Mouse (Mus musculus): ENCODE measurements around the gene Usp21.
A peak's percentile ranks its signal among the peaks of the same experiment; 100 is the strongest.

Usp21 gene

DNA sequence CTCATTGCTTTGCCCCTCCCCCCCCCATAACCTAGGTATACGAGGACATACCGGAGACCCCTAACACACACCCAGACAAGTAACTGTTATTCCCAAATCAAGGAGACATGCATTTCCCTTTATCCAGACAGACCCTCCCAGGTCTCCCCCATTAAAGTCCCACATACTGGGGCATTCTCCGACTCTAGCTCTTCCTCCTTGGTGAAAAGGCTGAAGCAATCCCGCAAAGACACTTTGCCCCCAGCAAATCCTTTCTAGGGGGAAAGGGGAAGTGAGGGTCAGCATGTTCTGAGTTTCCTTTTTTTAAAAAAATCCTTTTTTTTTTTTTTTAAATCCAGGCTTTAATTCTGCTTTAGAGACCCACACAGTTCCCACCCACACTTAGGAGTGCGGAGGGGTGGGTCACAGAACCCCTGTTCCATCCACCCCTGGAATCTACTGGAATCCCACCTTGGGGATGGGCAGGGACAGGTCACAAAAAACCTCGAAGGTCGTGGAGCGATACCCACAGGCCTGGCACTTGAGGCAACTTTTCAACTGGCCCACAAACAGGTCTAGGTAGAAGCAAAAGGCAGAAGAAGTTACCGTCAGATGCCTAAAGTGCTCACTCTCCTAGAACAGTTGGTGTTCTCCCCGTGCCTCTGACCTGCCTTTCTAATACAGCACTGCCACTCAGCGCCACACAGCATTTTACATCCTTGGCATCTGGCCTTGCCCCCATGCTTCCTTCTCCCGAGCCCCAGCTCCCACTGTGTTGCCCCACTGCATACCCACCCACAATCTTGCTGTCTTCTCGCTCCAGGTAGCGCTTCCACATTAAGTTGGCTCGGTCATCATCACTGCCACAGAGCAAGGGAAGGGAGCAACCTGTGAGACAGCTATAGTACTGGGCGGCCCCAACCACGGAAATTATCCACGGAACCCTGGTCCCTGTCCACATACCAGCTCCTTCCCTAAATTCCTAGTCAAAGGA, 4.3 kb downstream of the Usp21 start:
- peak; percentile 32 for DNase-seq

DNA sequence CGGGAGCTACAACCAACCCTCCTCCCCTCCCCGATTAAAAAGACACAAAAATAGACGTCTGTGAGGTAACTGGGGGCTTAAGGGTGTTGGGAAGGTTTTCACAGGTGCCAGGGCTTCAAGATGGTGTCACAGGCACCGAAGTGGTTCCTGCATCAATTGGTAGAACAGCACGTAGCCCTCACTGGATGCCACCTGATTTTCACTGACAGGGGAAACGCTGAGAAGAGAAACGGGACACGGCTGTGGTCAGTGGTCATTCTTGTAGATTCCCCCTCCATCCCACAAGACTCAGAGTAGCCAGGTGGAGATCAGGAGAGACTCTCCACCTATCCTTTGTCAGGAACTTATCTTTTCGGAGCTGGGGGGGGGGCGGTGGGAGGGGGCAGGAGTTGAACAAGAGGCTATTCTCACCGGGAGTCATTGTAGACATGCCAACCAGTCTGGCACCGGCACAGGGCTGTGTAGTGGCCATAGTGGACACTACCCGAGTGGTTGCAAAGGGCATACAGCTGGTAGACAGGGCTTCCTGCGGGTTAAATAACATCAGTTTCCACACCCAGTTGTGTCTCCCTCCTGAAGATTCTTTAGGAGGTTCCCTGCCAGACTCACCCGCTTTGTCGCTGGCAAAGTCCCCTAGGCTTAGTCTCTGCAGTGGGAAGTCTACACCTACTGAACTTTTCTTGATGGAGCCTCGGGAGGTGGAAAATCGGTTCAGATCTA, 5.5 kb downstream of the Usp21 start:
- peak; percentile 58 for DNase-seq

DNA sequence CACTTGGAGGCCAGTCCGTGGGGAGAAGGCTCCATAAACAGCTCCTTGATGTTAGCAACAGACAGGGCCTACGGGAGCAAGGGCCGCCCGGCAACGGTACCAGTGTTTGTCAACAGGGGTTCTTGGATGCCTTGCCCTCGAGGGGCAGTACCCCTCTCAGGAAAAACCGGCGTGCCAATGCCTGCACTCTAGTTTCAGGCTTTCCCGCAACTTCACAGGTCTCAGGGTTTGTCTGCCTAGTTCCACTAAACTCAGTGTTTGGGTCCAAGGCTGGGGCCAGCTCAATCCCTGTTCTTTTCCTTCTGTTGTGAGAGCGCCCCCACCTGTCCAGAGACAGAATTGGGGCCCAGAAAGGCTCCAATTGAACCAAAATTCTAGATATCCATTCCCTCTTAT, 6.3 kb downstream of the Usp21 start:
- DNase-seq: peak; percentile 81

DNA sequence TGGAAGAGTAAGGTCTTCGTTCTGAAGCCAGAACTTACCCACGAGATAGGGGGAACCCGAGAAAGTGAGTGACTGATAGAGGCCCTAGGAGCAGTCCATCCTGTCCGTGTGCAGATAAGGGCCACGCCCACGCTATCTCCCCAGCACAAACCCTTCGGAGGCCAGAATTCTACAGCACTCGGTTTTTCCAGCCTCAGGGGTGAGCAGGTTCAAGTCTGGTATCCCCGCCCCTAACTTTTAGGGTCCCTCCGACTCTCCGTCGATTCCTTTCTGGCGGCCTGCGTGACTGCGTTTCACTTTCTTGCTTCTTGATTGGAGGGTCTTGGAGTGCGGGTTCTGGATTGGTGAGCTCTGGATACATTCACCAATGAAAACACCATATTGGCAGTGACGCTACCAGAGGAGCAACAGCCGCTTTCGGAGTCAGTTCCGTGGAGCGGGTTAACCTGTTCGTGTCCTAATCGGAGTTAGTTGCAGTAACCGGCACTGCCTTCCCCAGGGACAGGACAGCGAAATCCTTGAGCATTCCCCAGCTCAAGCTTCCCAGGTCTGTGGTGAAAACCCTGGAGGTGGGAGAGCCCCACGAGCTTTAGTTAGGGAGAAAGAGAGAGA, 6.8 kb downstream of the Usp21 start, which contains the start of gene Ppox:
Gene Ppox, minus strand, starts transcription at position 271 of the 612 bp plus-strand sequence.
- DNase-seq: peak; percentile 96

DNA sequence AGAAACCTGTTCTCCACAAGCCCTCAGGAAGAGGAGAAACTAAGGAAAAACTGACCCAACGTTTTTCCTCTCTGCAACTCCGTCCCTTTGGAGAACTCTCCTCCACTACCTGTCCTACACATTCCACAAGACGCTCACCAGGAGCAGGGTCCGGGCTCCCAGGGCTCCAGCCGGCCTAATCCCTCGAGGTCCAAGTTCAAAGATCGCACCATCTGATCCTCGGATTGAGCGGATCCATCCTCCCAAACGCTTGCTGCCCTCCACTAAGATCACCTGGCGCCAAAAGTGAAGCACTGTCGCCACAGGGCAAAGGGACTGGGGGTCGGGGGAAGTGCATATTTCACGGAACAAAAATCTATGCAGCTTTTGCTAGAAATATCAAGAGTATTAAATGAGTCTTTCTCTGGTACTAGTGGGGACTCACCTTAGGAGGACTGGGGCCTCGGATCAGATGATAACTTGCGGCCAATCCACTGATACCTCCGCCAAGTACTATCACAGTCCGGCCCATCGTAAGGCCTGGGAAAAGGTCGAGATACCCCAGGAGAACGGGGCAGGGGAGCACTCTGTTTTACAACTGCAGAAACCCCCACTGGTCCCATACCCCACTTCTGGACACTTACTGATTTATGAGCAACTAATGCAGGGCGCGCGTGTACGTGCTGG, 7.4 kb downstream of the Usp21 start:
- DNase-seq: peak; percentile 36

DNA sequence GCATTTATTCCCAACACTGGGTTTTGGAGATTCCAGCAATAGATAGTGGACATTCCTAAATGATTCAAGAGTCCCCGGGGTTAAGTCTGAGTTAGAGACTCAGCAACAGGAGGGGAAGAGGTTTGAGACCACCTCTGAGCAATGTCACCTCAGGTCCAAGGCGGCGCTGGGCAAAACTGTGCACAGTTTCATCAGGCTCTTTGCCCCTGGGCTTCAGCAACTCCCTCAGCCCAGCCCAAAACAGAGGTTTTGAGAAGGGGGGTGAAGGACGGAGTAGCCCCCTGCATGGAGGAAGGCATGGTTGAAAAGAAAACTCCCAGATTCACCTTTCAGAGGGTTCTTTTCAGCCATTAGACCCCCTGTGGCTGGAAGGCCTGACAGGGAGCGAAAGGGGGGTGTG, 8.1 kb downstream of the Usp21 start:
- peak; percentile 37 for DNase-seq

DNA sequence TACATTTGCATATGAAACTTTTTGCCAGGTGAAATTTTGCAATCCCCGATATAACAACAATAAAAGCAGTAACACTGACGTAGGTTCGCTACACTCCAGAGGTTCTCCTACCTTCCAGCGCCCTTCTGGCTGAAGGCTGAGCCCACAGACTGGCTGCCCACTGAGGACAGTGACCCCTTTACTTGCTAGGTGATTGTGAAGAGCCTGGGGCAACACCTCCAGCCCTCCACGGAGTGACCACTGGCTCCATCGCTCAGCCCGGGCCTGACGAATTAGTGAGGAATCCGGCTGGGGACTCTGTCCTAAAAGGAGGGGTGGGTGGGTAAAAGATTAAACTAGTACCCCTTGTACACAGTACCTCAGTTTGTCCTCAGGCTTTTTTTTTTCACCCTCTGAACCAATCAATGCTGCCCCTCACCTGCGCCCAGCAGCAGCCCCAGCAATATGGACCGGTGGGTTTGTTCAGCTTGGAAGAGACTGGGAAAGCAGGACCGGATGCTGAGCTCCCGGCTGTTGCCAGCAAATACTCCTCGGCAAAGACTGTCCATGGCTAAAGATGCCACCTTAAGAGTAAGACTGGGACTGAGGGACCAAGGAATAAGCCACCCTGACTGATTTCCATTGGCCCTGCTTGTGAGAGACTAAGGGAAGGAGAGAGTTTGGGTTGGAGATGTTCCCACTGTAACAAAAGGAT, 8.6 kb downstream of the Usp21 start:
- DNase-seq: peak; percentile 22

DNA sequence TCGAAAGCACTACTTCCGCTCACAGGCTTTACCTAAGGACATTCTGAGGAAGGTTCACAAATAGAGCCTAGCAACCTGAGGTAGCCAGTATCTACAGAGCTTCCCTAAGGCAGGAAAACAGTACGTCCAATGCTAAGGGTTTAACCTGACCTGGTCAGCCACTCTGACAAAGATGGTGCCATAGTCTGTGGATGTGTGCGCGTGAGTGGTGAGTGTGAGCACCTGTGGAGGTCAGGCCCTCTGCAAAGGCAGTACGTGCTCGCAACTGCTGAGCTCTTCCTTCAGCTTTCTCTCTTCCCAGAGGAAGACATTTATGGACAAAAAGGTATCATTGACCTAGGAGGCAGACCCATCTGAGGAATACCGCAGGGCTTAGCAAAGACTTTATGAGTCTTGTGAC, 9.4 kb downstream of the Usp21 start:
- no peak for DNase-seq

DNA sequence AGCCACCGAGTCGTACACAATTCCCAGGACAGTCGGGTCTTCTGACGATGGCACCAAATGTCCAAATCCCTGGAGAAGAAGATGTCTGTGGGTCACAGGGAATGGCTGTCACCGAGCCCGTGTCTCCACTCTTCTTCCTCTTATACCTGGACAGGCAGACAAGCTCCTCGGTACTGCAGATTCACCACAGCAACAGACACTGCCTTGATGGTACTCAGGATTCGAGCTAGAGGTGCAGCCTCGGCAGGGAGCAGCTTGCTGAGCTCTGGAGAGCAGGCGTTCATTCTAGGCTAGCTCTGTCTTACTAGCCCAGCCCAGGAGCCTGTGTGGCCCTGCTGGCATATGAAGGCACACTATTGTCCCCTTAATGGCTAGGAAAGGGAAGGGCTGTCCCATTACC, 10.1 kb downstream of the Usp21 start:
- no peak for DNase-seq

DNA sequence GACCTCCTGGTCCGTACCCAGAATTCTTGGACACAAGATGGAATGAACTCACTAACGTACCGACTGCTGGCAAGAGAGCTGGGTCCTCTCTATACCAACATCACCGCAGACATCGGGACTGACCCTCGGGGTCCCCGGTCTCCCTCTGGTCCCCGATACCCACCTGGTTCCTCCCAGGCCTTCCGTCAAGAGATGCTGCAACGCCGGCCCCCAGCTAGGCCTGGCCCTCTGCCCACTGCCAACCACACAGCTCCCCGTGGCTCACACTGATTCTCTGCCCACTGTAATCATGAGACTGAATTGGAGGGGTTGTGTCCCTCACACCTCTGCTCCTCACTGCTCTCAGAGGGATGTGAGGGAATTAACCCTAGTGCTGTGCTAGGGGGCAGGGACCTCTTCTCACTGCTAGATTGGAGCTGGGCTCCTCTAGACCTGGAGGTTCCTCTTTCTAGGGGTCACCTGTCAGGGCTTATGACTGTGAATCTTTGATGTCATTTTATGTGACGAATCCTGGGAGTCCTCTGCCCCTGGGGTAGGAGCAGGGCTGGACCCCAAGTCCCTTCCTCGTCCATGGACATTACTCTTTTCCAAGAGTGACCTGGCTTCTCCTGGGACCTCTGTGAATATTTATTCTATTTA, 11.6 kb downstream of the Usp21 start:
- DNase-seq: no peak

DNA sequence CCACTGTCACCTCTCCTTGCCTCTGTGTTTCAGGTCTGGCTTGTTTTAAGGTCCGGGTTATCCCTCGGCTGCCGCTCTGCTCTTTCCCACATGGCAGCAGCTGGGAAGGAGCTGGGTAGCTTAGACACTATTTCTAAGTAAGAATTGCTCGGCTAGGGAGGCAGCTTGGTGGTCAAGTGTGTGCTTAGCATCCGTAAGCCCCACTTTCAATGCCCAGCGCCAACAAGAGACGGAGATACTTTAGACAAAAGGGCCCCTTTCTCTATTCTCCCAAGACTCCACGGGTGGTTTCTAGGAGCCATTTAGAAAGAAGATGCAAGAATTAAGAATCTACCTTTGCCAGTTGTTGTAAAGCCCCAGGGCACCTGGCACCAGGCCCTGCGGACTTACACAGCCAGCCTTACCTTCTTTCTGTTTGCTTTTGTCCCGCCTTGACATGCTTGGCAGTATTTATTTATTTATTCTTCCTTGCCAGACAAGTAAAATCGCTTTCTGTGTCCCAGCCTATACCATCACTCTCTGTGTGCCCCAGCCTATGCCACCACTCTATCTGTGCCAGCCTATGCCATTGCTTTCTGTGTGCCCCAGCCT, 12.6 kb downstream of the Usp21 start:
- DNase-seq: no peak

DNA sequence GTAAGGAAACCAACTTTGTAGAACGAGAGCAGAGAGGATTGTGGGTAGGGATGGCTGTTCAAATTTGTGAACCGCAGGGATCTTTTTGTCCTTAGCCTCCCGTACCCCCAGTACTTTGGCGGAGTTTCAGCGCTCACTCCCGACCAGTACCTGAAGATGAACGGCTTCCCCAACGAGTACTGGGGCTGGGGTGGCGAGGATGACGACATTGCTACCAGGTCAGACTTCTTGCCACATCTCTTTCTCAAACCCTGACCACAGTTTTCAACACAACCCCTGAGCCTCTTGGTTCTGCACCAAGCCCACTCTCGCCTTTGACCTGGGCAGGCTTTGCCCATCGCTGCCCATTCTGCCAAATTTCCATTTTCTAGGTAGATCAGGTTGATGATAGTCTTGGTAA, 13.6 kb downstream of the Usp21 start:
- DNase-seq: no peak

DNA sequence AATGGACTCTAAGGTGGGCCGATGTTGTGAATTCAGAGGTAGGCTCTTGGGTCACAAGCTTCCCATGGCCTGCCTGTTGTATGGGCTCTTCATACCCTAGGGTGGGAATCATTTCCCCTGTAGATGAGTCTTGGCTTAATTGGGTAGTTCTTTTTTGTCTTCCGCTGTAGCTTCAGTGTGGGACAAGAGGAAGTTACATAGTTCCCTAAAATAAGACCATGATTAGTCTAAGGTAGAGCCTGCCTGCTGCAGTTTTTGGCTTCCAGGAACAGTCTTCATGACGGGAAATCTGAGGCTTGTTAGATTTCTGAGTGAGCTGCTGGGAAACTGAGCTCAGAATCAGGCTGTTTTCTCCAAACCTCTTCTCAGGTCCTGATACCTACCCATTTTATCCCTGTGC, 15.7 kb downstream of the Usp21 start:
- DNase-seq: no peak

DNA sequence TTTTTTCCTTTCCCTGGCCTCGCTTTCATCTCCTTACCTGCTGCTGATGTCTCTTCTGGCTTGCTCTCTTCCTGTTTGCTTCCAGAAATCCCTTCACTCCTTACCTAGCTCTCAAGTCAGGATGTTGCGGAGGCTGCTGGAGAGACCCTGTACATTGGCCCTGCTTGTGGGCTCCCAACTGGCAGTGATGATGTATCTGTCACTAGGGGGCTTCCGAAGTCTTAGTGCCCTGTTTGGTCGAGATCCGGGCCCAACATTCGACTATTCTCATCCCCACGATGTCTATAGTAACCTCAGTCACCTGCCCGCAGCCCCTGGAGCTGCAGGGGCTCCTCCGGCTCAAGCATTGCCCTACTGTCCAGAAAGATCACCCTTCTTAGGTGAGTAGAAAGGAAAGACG, 16.2 kb downstream of the Usp21 start:
- DNase-seq: no peak

DNA sequence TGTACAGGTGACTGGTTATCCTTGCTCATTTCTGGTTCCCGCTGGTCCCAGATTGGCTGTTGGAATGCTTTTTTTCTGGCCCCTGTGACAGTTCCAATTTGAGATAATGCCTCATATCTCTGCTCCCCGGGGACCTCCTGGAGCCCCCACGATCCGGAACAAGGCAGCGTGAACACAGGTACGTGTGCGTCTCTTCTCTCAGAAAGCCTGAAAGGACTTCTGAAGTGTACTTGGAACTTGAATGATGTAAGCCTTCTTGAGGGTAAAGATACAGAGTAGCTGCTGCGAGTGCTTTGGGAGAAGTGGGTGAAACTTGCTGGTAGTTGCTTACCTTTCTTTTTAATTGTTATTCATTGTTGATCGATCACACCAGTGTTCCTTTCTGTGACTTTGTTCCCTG, 16.6 kb downstream of the Usp21 start:
- no peak for DNase-seq

DNA sequence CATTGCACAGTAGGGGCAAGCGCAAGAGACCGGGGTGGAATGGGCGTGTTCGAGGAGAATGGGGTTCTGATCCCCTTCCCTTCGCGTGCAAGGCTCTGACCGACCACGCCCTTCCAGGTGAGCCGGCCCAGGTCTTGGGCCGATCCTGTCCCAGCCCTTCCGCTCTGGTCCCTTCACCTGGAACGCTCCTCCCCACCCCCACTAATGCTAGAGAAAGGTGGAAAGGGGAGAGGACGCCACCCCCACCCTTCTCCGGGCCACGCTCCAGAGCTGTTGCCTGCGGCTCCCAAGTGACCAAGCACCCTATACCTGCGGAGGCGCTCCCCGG, 17.3 kb downstream of the Usp21 start:
- no peak for DNase-seq

DNA sequence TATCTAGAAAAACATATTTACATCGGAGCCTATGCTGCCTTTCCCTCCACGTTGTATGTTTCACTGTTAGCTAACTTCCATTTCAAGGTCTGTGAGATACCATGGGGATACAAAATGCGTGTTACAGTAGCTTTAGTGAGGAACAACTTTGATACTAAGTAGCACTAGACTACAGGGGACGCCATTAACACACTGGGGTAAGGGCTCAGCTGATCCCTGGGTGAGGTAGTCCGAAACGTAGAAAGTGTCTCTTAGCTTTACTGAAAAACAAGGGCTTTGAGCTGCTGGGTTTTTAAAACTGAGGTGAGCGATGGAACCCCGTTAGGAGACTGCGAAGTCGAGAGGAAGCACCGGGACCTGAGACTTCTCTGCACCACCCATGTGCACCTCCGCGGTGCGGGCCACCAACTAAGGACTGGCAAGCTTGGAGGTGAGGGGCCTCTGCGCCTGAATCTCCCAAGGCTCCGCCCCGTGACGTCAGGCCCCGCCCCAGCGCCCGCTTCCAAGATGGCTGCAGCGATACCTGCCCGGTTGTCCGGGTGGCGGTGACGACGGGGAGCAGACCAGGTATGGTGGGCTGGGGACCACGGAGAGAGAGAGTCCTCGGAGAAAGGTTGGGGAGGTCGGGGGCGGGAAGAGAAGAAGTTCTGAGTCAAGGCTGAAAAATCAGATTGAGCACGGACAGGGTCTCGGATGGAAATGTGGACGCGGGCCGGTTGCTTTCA, 17.8 kb downstream of the Usp21 start, which contains the start of gene B4galt3:
Gene B4galt3, plus strand, starts transcription at position 481 of the 725 bp plus-strand sequence.
- peak; percentile 98 for DNase-seq

DNA sequence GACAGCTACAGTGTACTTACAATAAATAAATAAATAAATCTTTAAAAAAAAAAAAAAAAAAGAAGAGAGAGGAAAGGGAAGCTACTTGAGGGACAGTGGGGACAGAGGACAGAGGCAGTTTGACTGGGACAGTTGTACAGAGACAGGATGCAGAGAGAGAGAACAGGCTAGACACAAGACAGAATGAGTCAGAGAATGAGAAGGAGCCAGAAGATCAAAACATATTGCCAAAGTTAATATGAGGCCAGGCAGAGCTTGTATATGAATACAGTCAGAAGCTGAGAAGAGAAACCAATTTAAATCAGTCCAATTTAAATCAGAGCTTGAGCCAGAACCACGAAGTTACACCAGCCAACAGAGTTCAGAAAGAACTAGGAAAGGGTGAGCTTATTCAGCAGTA, 19.4 kb downstream of the Usp21 start:
- DNase-seq: no peak

DNA sequence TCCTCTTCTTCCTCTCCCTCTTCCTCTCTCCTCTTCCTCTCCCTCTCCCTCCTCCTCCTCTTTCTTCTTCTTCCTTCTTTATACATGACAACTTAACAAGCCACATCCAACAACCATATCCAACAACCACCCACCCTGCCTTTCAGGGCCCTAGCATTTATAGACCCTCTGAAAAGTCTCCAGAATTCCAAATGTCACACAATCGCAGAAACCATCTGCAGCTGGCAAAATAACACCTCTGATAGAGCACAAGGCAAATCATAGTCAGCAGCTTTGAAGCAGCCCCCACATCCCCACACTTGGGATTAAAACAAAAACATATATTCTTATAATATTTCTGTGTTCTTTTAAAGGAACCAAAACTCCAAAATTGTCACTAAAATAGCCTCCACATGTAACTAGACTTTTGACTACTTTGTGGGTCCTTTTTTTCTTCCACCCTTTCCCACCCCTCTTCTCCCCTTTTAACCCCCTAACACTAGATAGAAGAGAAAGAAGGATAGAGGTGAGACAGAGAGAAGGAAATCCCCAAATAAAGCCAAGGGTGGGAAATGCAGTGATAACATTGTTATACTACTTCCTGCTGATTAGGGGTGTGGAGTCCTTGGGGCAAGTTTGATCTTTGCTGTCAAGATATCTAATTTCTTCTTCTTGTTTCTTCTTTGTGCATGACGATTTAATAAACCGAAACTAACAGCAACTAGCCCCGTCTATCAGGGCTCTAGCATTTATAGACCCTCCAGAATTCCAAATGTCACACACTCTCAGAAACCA, 21.6 kb downstream of the Usp21 start:
- DNase-seq: no peak

All from cerebellum, adult 9-10 months (tissue).